Mouse (Mus musculus) frontal cortex, adult (tissue): ENCODE data around the gene Atrip.

Experiments
- ATAC-seq: cut with Nextera tagmentation; 2 replicates; pipeline ENCODE4 v1.9.2; 2017; ENCODE audit warnings: mild to moderate bottlenecking, moderate library complexity, mixed read lengths; ENCODE audit not compliant: low TSS enrichment

Gene Atrip

DNA sequence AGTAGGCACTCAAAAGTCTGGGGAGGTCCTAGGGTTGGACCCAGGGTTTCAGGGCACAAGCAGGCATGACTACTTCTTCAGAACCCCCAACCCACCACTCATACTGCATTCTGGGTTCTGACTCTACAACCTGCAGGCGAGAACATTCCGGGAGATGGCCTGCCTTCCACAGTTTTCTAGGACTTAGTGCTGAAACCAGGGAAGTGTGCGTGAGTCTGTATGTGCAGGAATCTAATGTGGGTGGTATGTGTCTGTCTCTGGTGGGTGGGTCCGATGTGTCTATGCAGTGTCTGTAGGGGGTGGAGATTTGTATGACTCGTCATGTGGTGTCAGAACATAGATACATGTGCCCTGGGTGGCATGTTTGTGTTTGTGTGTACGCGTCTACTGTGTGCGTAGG lies 24.4 kb upstream of the Atrip start:
- ATAC-seq: no peak

GRCm38 (mm10) chr9:109097831-109098230 lies 23.9 kb upstream of the Atrip start:
- ATAC-seq: peak; percentile 64

DNA sequence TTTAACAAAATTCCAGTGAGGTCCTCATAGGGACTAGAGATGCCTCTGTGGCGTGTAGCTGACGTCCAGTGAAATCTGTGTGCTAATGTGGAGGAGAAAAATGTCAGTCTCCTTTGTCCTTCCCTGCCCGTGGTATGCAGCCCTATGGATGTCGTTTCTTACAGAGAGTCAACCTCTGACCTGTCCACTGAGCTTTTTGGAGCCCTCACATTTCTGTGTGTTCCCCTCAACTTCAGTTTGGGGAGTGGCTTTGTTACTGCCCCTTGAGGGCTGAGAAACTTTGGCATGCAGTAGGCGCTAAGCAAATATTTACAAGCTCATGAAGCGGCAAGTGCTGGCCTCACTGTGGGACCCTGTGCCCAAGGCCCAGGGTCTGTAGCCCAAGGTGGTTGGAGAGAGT lies 23.4 kb upstream of the Atrip start:
- ATAC-seq: no peak

DNA sequence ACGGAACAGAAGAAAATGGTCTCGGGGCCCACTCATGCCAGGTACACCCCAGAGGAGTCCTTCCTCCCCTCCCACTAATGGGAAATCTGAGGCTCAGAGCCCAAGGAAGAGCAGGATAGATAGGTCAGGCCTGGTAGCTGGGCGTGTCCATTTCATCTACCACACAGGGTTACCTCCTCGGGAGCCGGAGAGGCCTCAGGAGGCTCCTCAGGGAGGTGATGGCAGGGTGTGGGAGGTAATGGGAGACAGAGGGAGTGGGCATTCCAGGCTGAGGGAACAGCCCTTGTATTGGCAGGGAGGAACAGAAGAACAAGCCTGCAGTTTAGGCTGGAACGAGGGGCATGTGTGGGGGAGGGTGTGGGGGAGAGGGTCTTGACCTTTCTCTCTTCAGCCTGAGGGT lies 22.9 kb upstream of the Atrip start:
- ATAC-seq: no peak

DNA sequence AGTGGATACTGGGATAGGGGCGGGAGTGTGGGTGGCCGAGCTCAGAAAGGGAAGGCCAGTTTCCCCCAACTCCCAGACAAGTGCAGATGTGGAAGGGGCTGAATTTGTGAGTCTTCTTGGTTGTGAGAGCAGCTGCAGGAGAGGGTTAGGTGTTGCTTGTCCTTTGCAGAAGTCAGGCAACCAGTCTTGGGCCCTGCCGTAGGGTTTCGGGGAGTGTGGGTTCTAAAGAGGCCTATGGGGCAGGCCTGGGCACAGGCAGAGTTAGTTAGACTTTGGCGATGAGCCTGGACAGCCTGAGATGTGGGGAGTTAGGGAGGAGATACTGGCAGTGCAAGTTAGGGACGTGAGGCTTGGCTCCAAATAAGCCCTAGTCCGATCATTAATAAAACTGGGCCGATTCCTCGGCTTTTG lies 22.3 kb upstream of the Atrip start:
- no peak for ATAC-seq

DNA sequence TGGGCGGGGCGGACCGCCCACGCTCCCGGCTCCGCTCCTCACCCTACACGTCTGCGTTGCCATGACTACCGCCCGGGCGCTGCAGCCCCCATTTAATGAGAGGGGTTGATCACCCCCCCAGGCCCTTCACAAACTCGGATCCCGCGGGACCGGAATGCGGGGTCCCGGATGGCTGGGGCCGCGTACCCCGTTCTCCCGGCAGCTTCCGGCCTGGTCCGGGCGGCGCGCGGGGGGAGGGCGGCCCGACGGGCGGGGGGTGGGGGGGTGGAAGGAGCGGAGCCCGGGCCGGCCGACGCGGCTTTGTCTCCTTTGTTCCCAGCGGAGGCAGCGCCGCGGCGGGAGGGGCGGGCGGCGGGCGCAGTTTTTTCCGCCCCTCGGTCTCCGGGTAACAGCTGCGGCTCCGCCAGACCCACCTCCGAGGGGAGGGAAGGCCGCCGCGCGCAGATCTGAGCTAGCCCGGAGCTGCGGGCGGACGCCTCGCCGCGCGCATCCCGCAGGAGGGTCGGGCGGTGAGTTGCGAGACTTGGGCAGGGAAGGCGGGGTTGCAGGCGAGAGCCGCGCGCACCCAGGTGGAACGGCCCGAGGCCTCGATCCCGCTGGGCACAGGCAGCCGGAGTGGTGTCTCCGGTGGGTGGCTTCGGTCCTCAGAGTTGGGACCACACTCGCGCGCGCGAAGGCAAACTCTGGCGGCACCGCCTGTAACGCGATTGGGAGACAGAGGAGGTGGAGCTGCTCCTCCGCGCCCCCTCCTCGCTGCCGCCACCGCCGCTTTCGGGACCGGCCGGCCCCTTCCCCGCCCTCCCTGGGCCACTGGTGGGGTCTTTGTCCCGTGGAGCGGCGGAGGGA lies 21.4 kb upstream of the Atrip start, which contains the start of gene Plxnb1:
Gene Plxnb1 (plus strand): TSS at position 253 of the 846 bp plus-strand sequence.
- ATAC-seq: peak; percentile 35

- no peak for ATAC-seq
Measured at GRCm38 (mm10) chr9:109094553-109095136, 20.7 kb upstream of the Atrip start.

- no peak for ATAC-seq
Measured at GRCm38 (mm10) chr9:109093786-109094552, 20.0 kb upstream of the Atrip start.

GRCm38 (mm10) chr9:109092799-109093198 lies 18.9 kb upstream of the Atrip start:
- no peak for ATAC-seq

DNA sequence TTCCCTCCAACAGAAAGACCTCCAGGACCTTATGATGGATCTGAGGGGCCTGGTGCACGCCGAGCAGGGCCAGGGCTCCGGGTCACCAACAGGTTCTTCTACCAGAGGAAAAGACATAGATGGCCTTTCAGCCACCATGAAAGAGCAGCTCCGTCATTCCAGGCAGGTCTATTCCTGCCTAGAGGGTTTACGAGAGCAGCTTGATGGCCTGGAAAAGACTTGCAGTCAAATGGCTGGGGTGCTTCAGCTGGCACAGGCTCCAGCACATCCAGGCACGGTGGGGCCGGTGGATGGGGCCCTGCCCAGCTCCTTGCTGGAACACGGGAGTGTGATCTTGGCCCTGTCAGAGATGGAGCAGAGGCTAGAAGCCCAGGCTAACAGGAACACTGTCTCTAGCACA lies 17.9 kb upstream of the Atrip start:
- no peak for ATAC-seq

DNA sequence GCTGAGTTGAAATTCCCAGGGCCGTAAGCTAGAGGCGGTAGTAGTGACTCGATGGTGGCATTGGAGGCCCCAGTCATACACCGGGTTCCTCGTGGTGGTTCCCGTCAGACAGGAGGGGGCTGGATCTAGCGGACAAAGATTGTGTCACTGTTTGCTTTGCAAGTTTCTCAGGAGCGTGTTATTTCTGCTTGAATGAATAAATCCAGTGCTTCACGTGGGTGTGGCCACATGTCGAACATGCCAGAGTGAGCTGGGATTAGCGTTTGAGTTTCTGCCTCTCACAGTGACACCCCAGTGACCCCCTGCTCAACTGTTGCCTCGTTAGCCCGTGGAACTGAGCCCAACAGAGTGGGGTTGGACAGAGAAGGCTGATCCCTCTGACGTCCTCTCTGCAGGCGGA lies 16.5 kb upstream of the Atrip start:
- ATAC-seq: no peak

DNA sequence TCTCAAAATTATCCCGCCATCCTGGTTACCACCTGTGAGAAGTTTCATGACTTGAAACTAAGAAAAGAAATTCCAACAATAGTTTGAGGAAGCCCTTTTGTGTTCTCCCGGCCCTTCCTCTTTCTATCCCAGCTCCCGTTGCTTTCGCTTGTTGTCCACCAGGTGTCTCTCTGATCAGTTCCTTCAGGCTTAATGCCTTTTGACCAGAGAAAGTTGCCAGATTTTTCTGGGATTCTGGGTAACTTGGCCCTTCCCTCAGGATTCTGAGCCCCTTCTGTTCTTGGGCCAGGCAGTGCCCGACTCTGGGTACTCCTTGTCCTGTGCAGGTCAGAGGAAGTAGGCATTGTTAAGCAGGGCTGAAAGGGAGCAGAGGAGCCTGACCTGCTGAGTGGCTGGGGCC lies 14.1 kb upstream of the Atrip start:
- peak; percentile 49; the same call in 1 of the 2 replicates for ATAC-seq

GRCm38 (mm10) chr9:109084922-109085321 lies 11.0 kb upstream of the Atrip start:
- no peak for ATAC-seq

- peak; percentile 99 for ATAC-seq
Measured at GRCm38 (mm10) chr9:109082124-109082800, 8.3 kb upstream of the Atrip start, which contains the start of the genes Ccdc51 and Tma7. TSS of gene Ccdc51 (plus strand) at chr9:109082493. TSS of gene Tma7 (minus strand) at chr9:109082587.

DNA sequence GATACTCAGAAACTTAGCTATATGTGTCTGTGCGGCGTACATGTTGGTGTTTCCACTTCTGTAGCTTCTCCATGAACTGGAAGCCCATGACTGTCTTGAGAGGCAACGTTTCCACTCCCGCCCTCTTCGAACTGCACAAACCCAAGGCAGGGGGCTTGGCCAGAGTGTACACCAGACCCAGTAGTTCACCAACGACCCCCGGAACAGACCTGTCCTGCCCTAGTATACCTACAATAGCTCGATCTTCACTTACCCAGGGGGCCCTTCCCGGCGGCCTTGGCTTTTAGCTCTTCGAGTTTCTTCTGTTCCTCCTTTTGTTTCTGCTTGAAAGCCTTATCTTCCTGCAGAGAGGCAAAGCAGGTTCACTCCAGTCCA lies 7.8 kb upstream of the Atrip start:
- ATAC-seq: no peak

DNA sequence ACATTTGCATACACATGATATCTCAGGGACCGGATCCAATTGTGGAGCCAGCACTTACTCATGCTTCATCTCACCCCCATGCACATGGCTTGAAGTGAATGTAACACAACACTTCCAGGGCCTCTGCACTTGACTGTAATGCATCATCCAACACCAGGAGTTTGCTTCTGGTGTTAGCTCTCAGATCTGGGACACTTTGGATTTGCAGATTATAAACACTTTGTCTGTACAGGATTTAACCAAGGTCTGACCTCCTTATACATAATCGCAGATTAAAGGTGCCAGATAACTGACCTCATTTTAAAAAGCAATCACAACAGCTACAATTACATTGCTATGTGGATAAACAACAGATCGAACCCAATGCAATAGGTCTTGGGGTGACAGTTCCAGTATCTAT lies 6.6 kb upstream of the Atrip start:
- no peak for ATAC-seq

- ATAC-seq: no peak
Measured at GRCm38 (mm10) chr9:109068095-109068735, 5.7 kb downstream of the Atrip start.

DNA sequence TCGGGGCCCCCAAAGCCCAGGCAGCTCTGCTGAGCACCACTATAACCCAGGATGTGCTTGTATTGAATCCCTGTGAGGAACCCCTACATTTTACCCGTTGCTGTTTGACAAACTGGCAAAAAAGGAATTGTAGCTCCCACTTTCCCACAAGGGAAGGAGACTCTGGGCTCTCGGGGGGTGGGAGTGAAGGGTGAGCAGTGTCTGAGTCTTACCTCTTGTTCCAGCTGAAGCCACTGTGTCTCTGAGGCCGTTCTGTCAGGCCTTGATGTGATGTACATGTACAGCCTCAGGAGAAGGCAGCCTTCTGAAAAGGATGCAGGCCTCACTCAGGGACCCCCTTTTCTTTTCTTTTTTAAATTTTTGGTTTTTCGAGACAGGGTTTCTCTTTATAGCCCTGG lies 13.0 kb downstream of the Atrip start:
- ATAC-seq: no peak

DNA sequence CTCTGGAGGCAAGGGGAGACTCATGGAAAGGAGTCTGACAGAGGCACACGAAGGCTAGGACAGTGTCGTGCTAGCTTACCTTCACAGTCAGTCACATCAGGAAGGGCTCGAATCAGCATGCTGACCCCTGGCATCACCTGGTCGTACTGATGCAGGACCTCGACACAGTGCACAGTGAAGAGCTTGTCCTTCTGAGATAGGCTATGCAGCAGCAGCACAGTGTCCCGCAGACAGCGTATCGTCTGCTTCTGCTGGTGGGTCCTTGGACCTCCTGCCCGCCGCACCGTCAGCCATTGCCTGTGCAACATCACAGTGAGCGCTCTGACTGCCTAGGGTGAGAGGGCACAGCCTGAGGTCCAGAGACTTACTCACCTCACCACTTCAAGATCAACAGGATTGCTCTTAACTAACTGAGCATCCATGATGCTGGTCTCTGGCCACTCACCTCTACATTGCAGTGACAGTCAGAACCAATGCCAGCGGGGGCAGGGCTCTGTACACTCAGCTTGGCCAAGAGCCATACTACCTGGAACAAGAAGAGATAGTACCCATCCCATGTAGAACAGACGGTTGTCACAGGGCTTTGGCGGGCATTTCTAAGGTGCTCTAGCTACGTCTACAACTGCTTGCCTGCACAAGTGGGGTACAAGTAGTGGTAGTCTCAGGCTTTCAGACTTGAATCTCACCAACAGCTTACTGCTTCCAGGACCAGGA lies 13.6 kb downstream of the Atrip start:
- no peak for ATAC-seq

DNA sequence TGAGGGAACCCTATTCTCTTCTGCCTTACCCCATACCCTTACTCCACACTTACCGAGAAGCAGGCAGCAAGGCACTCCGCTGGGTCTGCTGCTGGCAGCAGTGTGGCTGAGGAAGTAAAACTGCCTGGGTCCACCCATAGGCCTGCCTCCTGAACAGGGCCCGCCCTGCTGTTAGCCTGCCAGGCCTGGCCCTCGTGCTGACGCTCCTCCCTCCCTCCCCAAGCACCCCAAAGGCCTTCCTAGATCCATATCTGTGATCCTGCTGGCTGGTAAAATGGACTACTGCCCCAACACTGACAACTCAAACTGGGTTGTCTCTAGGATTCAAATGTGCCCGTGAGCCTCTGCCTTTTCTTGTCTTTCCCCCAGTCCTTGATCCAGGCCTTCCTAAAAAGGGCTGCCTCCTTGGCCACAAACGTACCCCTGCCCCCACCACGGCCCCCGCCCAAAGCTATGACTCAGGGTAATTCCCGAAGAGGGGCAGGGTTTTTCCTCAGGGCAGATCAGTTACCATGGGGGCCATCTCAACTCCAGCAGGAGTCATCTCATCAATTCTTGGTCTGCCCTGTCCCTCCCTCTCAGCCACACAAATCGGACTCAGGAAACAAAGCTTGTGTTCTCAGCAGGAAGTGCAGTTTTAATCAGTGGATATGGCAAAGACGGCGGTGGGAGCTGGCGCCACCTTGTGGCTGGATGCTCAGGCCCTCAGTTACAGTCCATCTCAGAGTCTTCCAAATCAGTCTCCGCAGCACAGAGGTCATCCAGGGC lies 14.6 kb downstream of the Atrip start, which contains the start of gene Trex1:
Gene Trex1 (minus strand): TSS at position 599 of the 768 bp plus-strand sequence.
- peak; percentile 66 for ATAC-seq
